Mouse (Mus musculus): ENCODE results near the gene Cep112.

DNA sequence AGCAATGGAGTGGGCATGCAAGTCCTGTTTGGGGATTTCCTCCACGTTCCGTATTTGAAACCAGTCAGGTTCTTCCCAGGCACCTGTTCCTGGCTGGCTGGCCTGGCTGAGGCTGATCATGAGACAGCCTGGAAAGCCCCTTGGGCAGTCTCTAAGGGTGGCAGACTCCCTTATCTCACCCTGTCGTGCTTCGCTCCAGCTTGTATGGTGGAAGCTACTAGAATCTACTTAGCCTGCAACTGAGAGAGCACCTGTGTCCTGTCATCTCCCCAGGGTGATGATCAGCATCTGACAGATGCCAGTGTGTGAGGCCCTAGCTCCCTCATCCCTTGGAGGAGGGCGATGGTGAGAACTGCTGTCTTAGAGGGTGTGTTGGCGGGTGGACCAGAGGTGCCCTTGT lies 473.5 kb downstream of the Cep112 start:
- no peak for TF ChIP-seq CTCF (IDR thresholded peaks at IDR 0.05; ENCODE audit: low read depth)
- TF ChIP-seq EP300 (IDR thresholded peaks at IDR 0.05; ENCODE audit: low read depth): no peak

All from liver, embryonic 14.5 days (tissue).